ENCODE assay signal across 15 mouse cellular contexts in genomic region chr6:54848546-54848945, GRCm38 (mm10).
"Had no signal": no experiment of that assay in that cellular context is flagged by ENCODE, and none has a peak within 500 bp of the region (broad histone marks: within the 10 kb centered on the region; RNA-seq: fewer than 3 reads in every experiment).

No protein-coding gene starts in this region.

- H3K27ac ChIP-seq: kidney, embryonic 15.5 days; left cerebral cortex, adult 2 months; limb, embryonic 10.5 days; lung, embryonic 15.5 days; macrophage; midbrain, embryonic 15.5 days; neural tube, embryonic 13.5 days had no signal

- H3K4me3 ChIP-seq: kidney, embryonic 15.5 days; left cerebral cortex, adult 2 months; limb, embryonic 10.5 days; liver, embryonic 12.5 days; lung, embryonic 15.5 days; midbrain, embryonic 15.5 days; neural tube, embryonic 13.5 days had no signal

- ATAC-seq: liver, embryonic 12.5 days; midbrain, embryonic 15.5 days had no signal

- H3K36me3 ChIP-seq: kidney, embryonic 15.5 days; limb, embryonic 10.5 days; liver, embryonic 12.5 days; lung, embryonic 15.5 days; midbrain, embryonic 15.5 days; neural tube, embryonic 13.5 days had no signal

- H3K9me3 ChIP-seq: kidney, embryonic 15.5 days; limb, embryonic 10.5 days; liver, embryonic 12.5 days; lung, embryonic 15.5 days; megakaryocyte, embryonic 14.5 days; midbrain, embryonic 15.5 days; neural tube, embryonic 13.5 days had no signal

- H3K4me2 ChIP-seq: kidney, embryonic 15.5 days; lung, embryonic 15.5 days; midbrain, embryonic 11.5 days; midbrain, embryonic 15.5 days; neural tube, embryonic 13.5 days had no signal

- H3K9ac ChIP-seq: kidney, embryonic 15.5 days; liver, embryonic 12.5 days; lung, embryonic 15.5 days; midbrain, embryonic 15.5 days; neural tube, embryonic 13.5 days had no signal

- H3K27me3 ChIP-seq: kidney, embryonic 15.5 days; liver, embryonic 12.5 days; lung, embryonic 15.5 days; megakaryocyte, embryonic 14.5 days; midbrain, embryonic 15.5 days; neural tube, embryonic 13.5 days had no signal

- DNase-seq: kidney, adult 2 months; kidney, postnatal 14 days; lung, postnatal 14 days; retina, postnatal 1 day; thymus, postnatal 36 days had no signal
